Mouse (Mus musculus): ENCODE data around the gene Slc6a6. TPM values are rescaled to one million over a fixed set of nuclear protein-coding genes. Genes with fewer than 3 reads are reported as not detected.
A peak's percentile ranks its signal among the peaks of the same experiment; 100 is the strongest.

The Slc6a6 gene
- polyA plus RNA-seq, 1 experiment from 2014 or later: 40.8 TPM

DNA sequence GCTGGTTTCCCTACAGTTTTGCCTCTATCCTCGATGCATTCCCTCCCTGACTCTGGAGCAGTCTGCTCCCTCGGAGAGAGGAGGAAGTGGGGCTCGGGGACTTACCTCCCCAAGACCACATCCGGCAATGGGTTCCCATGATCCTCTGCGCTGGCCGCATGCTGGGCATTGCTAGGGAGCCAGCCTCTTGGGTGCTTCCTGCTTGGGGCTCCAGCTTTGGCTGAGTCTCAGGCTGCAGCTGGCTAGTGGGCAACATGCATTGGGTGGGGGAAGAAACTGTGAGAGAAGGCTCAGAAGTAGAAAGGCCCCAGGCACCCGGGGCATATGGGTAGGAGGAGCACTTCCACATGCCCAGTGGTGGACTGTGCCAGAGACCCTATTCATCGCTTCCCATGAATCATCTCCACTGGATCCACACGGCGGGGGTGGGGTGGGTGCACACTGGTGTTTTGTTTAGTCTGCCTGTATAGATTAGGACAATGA lies 4.7 kb upstream of the Slc6a6 start:
- Histone ChIP-seq H3K27ac (replicated peaks; ENCODE audit: low read depth, low read length) (no peak overlapping the region), H3K4me2 (ENCODE audit: low read depth, low read length) (no peak overlapping the region), H3K9me3 (ENCODE audit: control insufficient read depth, low read length) (no peaks in the 10 kb centered on the region), H3K4me1 (ENCODE audit: control insufficient read depth, insufficient read depth, low read length) (peaks cover 18% of the 10 kb centered on the region), H3K27me3 (replicated peaks; ENCODE audit: control insufficient read depth, insufficient read depth, low read length) (no peaks in the 10 kb centered on the region), H3K4me3 (ENCODE audit: low read depth, low read length) (no peak overlapping the region), H3K36me3 (ENCODE audit: control insufficient read depth, insufficient read depth, low read length) (no peaks in the 10 kb centered on the region), H3K9ac (ENCODE audit: low read depth, low read length) (no peak overlapping the region)
- no peak for DNase-seq (ENCODE audit: low spot score)
- WGBS: 71% methylated on average over 10 of the region's 10 CpGs
- ATAC-seq (ENCODE audit: low read depth): no peak

DNA sequence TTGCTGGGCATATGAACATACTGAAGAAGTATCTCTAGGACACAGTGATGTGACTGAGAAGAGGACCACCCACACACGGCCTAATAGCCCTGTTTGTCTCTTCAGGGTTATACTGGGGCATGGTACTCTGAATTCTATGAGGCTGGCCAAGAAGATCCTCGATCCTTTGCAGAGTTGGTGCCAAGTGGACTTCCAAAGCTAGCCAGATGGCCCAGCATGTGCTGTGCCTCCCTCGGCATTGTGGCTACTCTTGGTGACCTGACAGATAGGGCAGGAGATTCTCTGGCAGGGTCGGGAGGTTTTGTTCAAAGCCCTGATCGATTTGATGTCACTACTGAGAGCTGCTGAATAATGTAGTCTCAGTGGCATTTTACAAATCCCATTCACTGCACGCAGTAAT lies 4.1 kb upstream of the Slc6a6 start:
- no peak overlapping the region for H3K9ac ChIP-seq (ENCODE audit: low read depth, low read length)
- no peak for DNase-seq (ENCODE audit: low spot score)
- H3K4me2 ChIP-seq (ENCODE audit: low read depth, low read length): no peak overlapping the region
- 71% methylated on average over 6 of the region's 6 CpGs for WGBS
- H3K27ac ChIP-seq (replicated peaks; ENCODE audit: low read depth, low read length): no peak overlapping the region
- no peaks in the 10 kb centered on the region for H3K27me3 ChIP-seq (replicated peaks; ENCODE audit: control insufficient read depth, insufficient read depth, low read length)
- H3K36me3 ChIP-seq (ENCODE audit: control insufficient read depth, insufficient read depth, low read length): no peaks in the 10 kb centered on the region
- ATAC-seq (ENCODE audit: low read depth): no peak
- H3K4me1 ChIP-seq (ENCODE audit: control insufficient read depth, insufficient read depth, low read length): peaks cover 18% of the 10 kb centered on the region
- H3K4me3 ChIP-seq (ENCODE audit: low read depth, low read length): no peak overlapping the region
- H3K9me3 ChIP-seq (ENCODE audit: control insufficient read depth, low read length): no peaks in the 10 kb centered on the region

DNA sequence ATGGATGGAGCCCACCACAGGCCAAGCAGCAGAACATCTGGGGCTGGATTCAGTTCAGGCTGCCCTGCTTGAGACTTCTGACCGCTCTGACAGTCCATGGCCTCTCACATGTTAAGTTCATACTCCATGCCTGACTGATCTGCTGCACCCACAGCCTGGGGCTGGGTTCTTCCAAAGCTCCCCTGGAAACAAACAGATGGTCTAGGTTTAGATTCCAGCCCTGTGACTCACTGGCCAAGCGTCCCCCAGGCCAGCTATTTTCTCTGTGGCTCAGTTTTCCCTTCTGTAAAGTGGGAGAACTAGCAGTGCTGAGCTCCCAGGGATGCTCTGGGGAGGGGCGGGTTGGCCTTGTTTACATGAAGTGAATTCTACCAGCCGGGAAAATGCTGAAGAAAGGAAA lies 2.0 kb upstream of the Slc6a6 start:
- DNase-seq (ENCODE audit: low spot score): no peak
- Histone ChIP-seq H3K4me2 (ENCODE audit: low read depth, low read length) (no peak overlapping the region), H3K9me3 (ENCODE audit: control insufficient read depth, low read length) (no peaks in the 10 kb centered on the region), H3K4me3 (ENCODE audit: low read depth, low read length) (no peak overlapping the region), H3K27me3 (replicated peaks; ENCODE audit: control insufficient read depth, insufficient read depth, low read length) (no peaks in the 10 kb centered on the region), H3K4me1 (ENCODE audit: control insufficient read depth, insufficient read depth, low read length) (peaks cover 32% of the 10 kb centered on the region), H3K27ac (replicated peaks; ENCODE audit: low read depth, low read length) (no peak overlapping the region), H3K36me3 (ENCODE audit: control insufficient read depth, insufficient read depth, low read length) (no peaks in the 10 kb centered on the region), H3K9ac (ENCODE audit: low read depth, low read length) (no peak overlapping the region)
- 78% methylated on average over 4 of the region's 4 CpGs for WGBS
- ATAC-seq (ENCODE audit: low read depth): no peak

DNA sequence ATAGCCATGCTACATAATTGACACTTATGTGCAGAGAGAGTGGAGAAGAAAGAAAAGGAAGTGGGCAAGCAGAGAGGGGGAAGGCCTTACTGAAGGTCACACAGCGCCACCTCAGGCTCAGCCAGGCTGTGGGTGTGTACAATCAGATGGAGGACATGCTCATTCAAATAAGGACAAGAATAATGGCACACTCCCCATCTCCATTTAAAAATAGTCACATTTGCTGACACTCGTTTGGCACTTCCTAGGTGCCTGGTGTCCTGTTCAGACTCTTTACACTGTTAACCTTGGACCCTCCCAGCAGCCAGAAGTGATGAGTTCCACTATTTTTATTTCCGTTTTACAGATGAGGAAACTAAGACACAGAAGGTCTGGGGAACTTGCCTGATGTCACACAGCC lies 732 bp upstream of the Slc6a6 start:
- ATAC-seq (ENCODE audit: low read depth): no peak

DNA sequence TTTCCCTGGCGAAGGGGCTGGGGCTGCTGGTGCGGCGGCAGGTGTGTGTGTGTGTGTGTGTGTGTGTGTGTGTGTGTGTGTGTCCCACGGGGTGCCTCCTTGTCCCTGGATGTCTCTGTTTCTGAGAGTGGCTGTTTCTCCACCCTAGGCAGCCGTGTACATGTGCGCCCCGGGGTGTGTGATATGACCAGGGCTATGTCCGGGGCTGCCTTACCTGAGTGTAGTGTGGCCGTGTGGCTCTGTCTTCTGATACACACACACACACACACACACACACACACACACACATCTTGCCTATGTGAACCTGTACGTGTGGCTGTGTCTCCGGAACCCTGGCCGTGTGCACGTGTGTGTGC lies 599 bp downstream of the Slc6a6 start:
- Histone ChIP-seq H3K9ac (ENCODE audit: low read depth, low read length) (peak overlapping the region; percentile 92), H3K36me3 (ENCODE audit: control insufficient read depth, insufficient read depth, low read length) (no peaks in the 10 kb centered on the region), H3K4me2 (ENCODE audit: low read depth, low read length) (peak overlapping the region; percentile 95), H3K27ac (replicated peaks; ENCODE audit: low read depth, low read length) (peak overlapping the region; percentile 87), H3K4me1 (ENCODE audit: control insufficient read depth, insufficient read depth, low read length) (peaks cover 31% of the 10 kb centered on the region), H3K9me3 (ENCODE audit: control insufficient read depth, low read length) (no peaks in the 10 kb centered on the region), H3K4me3 (ENCODE audit: low read depth, low read length) (peak overlapping the region; percentile 92), H3K27me3 (replicated peaks; ENCODE audit: control insufficient read depth, insufficient read depth, low read length) (no peaks in the 10 kb centered on the region)
- 4% methylated on average over 9 of the region's 13 CpGs for WGBS
- DNase-seq (ENCODE audit: low spot score): no peak
- ATAC-seq (ENCODE audit: low read depth): peak; percentile 51

More for the DNA sequence above, 732 bp upstream of the Slc6a6 start:
- no peaks in the 10 kb centered on the region for H3K9me3 ChIP-seq (ENCODE audit: control insufficient read depth, low read length)
- peak overlapping the region; percentile 87 for H3K27ac ChIP-seq (replicated peaks; ENCODE audit: low read depth, low read length)
- H3K27me3 ChIP-seq (replicated peaks; ENCODE audit: control insufficient read depth, insufficient read depth, low read length): no peaks in the 10 kb centered on the region
- H3K4me3 ChIP-seq (ENCODE audit: low read depth, low read length): no peak overlapping the region
- WGBS: 55% methylated on average over 3 of the region's 3 CpGs
- no peaks in the 10 kb centered on the region for H3K36me3 ChIP-seq (ENCODE audit: control insufficient read depth, insufficient read depth, low read length)
- H3K4me2 ChIP-seq (ENCODE audit: low read depth, low read length): peak overlapping the region; percentile 95
- H3K9ac ChIP-seq (ENCODE audit: low read depth, low read length): peak overlapping the region; percentile 92
- peaks cover 38% of the 10 kb centered on the region for H3K4me1 ChIP-seq (ENCODE audit: control insufficient read depth, insufficient read depth, low read length)
- DNase-seq (ENCODE audit: low spot score): no peak

- Histone ChIP-seq H3K4me2 (ENCODE audit: low read depth, low read length) (peak overlapping the region; percentile 95), H3K27me3 (replicated peaks; ENCODE audit: control insufficient read depth, insufficient read depth, low read length) (no peaks in the 10 kb centered on the region), H3K4me3 (ENCODE audit: low read depth, low read length) (peak overlapping the region; percentile 92), H3K9me3 (ENCODE audit: control insufficient read depth, low read length) (no peaks in the 10 kb centered on the region), H3K36me3 (ENCODE audit: control insufficient read depth, insufficient read depth, low read length) (no peaks in the 10 kb centered on the region), H3K4me1 (ENCODE audit: control insufficient read depth, insufficient read depth, low read length) (peaks cover 35% of the 10 kb centered on the region), H3K27ac (replicated peaks; ENCODE audit: low read depth, low read length) (peak overlapping the region; percentile 87), H3K9ac (ENCODE audit: low read depth, low read length) (peak overlapping the region; percentile 92)
- DNase-seq (ENCODE audit: low spot score): peak; percentile 38
- no peak for ATAC-seq (ENCODE audit: low read depth)
- WGBS: 8% methylated on average over 17 of the region's 17 CpGs
These were observed 1.1 kb downstream of the Slc6a6 start for GRCm38 (mm10) chr6:91684831-91685532.

GRCm38 (mm10) chr6:91685533-91685883 lies 1.7 kb downstream of the Slc6a6 start:
- 8% methylated on average over 2 of the region's 2 CpGs for WGBS

DNA sequence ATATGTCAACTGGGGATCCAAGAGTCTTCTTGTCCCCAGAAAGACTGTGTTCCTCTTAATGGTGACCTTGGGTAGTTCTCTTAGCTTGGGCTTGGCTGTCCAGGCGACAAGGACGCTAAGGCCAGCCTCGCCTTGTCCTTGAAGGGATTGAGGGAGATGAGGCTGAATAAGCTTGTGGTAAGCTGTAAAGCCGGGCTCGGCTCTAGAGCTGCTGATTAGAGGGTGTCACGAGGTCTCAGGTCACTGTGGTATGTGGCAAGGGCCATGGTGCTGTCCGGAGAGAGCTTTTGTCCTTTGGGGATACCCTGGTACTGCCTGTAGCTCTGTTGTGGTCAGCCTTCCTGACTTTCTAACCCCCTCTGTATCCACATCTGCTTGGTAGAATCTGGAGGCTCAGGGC lies 2.0 kb downstream of the Slc6a6 start:
- H3K4me1 ChIP-seq (ENCODE audit: control insufficient read depth, insufficient read depth, low read length): peaks cover 35% of the 10 kb centered on the region

More at GRCm38 (mm10) chr6:91685533-91685883, 1.7 kb downstream of the Slc6a6 start:
- ATAC-seq (ENCODE audit: low read depth): no peak
- H3K27me3 ChIP-seq (replicated peaks; ENCODE audit: control insufficient read depth, insufficient read depth, low read length): no peaks in the 10 kb centered on the region
- H3K36me3 ChIP-seq (ENCODE audit: control insufficient read depth, insufficient read depth, low read length): no peaks in the 10 kb centered on the region
- peak overlapping the region; percentile 10; the same call in 1 of the 2 replicates for H3K27ac ChIP-seq (replicated peaks; ENCODE audit: low read depth, low read length)
- H3K9me3 ChIP-seq (ENCODE audit: control insufficient read depth, low read length): no peaks in the 10 kb centered on the region
- H3K4me1 ChIP-seq (ENCODE audit: control insufficient read depth, insufficient read depth, low read length): peaks cover 35% of the 10 kb centered on the region
- H3K9ac ChIP-seq (ENCODE audit: low read depth, low read length): peak overlapping the region; percentile 92
- H3K4me2 ChIP-seq (ENCODE audit: low read depth, low read length): peak overlapping the region; percentile 95
- no peak for DNase-seq (ENCODE audit: low spot score)
- peak overlapping the region; percentile 92 for H3K4me3 ChIP-seq (ENCODE audit: low read depth, low read length)

DNA sequence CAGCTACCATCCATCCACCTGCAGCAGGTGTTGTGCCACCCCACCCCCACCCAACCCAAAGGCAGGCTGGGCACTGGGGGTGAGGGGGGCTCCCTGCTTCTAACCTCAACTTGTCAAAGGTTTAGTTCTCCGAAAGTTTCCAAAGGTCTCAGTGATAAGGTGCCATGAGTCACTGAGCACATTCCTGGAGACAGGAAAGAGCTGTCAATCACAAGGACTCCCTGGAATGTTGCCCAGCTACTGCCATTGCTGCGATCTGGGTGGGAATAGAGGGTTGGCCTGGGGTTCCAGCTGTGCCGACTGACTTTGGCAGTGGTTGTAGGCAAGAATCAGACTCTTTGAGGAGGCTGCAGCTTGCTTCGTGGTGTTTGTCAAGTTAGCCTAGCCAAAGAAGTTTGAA lies 2.7 kb downstream of the Slc6a6 start:
- Histone ChIP-seq H3K4me3 (ENCODE audit: low read depth, low read length) (peak overlapping the region; percentile 92), H3K36me3 (ENCODE audit: control insufficient read depth, insufficient read depth, low read length) (peaks cover 7% of the 10 kb centered on the region; the same call in 1 of the 2 replicates), H3K27ac (replicated peaks; ENCODE audit: low read depth, low read length) (no peak overlapping the region), H3K9me3 (ENCODE audit: control insufficient read depth, low read length) (no peaks in the 10 kb centered on the region), H3K27me3 (replicated peaks; ENCODE audit: control insufficient read depth, insufficient read depth, low read length) (no peaks in the 10 kb centered on the region), H3K9ac (ENCODE audit: low read depth, low read length) (no peak overlapping the region; the same call in 1 of the 2 replicates), H3K4me2 (ENCODE audit: low read depth, low read length) (peak overlapping the region; percentile 95), H3K4me1 (ENCODE audit: control insufficient read depth, insufficient read depth, low read length) (peaks cover 35% of the 10 kb centered on the region)
- DNase-seq (ENCODE audit: low spot score) (peak; percentile 80), ATAC-seq (ENCODE audit: low read depth) (no peak)
- WGBS: 19% methylated on average over 4 of the region's 4 CpGs

More for the DNA sequence above, 2.0 kb downstream of the Slc6a6 start:
- 73% methylated on average over 7 of the region's 7 CpGs for WGBS
- ATAC-seq (ENCODE audit: low read depth) (no peak), DNase-seq (ENCODE audit: low spot score) (no peak)
- Histone ChIP-seq H3K4me2 (ENCODE audit: low read depth, low read length) (peak overlapping the region; percentile 95), H3K4me3 (ENCODE audit: low read depth, low read length) (peak overlapping the region; percentile 92), H3K9ac (ENCODE audit: low read depth, low read length) (0 out of 2 replicates have a peak overlapping the region, but pooled peaks have one; percentile 30), H3K9me3 (ENCODE audit: control insufficient read depth, low read length) (no peaks in the 10 kb centered on the region), H3K27me3 (replicated peaks; ENCODE audit: control insufficient read depth, insufficient read depth, low read length) (no peaks in the 10 kb centered on the region), H3K36me3 (ENCODE audit: control insufficient read depth, insufficient read depth, low read length) (peaks cover 2% of the 10 kb centered on the region; the same call in 1 of the 2 replicates), H3K27ac (replicated peaks; ENCODE audit: low read depth, low read length) (0 out of 2 replicates have a peak overlapping the region, but pooled peaks have one; percentile 10)

Measured in embryonic facial prominence, embryonic 14.5 days (tissue).